Mouse (Mus musculus): ENCODE data around the gene Mettl24.

Gene Mettl24

DNA sequence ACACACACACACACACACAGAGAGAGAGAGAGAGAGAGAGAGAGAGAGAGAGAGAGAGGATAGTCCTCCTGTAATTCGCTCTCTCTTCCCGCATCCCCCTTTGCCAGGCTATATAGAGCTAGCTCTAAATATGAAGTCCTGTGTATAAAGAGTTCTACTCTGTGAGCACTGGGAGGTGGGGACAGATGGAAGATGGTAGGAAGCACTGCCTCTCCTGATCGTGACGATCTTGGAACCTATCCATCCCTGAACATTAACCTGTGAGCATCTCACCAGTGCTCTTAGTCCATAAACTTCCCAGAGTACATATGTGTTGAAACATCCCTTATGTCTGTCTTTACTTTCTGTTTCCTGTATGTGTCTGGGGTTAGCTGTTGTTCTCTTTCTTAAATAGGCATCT is 3.9 kb downstream of the Mettl24 start:
- no peak for DNase-seq

DNA sequence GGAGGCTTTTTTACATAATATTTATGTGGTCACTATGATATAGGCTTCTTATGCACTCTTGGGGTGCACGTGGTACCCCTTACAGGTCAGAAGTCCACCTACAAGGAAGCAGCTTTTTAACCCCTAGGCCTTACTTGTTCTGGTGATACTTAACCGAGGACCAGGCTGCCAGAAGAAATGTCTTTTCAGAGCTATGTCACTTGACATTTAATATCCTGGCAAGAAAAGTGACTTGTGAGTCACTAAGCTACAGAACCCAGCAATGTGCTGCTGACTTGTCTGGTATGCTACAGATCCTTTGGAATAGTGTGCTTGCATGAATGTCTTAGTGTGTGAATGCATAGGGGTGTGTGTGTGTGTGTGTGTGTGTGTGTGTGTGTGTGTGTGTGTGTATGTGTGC is 4.3 kb downstream of the Mettl24 start:
- DNase-seq, result no peak

DNA sequence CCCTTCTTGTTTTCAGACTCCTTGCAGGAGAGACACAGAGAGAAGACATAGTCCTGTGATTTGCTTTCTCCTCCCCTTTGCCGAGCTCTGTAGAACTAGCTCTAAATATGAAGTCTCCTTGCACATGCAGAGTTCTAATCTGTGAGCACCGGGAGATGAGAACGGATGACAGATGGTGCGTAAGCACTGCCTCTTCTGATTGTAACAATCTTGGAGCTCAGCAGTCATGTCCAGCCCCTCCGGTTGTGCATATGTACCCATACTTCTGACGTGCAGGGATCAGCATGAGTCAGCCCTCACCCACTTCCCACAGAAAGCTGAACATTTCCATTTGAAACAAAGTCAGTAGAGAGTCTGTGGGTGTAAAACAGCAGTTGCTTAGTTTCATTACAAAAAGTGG is 5.2 kb downstream of the Mettl24 start:
- DNase-seq, result no peak

DNA sequence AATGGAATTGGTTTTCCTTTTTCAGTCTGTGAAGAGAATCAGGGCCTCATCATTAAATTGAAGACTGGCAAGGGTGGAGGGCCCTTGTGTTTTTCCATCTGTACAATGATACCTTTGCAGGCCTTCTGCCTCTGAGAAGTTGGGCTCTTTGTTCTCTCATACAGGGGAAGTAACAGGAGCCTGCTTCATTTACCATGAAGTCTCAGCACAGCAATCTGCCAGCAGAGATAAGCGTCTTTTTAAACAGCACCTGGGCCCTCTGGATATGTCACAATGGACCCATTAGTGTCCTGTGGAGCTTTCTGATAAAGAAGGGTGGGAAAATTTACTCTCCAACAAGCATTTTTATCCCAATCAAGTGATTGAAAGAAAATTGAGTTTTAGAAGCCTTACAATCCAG is 5.8 kb downstream of the Mettl24 start:
- no peak for DNase-seq

DNA sequence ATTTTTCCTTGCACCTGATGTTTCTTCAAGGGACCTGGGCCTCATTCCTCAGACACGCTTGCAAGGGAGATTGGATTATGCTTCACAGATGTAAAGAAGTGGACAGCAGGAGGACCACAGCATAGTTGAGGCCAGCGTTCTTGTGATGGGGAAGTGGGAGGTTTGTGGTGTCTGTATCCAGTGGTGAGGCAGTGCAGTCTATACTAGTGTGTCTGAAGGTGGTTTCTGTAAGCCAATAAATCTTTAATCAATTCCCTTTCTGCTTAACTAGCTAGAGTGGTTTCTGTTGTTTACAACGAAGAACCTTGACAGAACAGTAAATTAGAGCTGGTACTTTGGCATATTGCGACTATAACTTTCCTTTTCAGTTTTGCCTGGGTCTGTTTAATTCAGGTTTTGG is 15.6 kb downstream of the Mettl24 start:
- no peak for DNase-seq

DNA sequence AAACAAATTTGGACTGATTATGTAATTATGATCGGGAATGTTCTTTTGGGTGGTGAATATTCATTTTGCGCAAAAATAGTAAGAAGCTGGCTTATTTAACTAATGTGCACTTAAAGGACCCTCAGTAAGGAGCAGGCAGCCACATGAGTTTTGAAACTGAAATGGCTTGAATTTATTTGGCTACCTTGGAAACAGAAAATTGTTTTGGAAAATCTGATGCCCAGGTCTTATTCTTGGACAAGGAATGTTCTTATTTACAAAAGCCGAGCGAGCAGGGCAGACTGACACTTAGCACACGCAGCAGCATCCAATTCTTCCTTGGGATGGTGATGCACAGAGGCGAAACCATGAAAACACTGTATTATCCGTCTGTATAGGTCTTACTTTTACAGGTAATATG is 28.0 kb downstream of the Mettl24 start:
- DNase-seq, result no peak

DNA sequence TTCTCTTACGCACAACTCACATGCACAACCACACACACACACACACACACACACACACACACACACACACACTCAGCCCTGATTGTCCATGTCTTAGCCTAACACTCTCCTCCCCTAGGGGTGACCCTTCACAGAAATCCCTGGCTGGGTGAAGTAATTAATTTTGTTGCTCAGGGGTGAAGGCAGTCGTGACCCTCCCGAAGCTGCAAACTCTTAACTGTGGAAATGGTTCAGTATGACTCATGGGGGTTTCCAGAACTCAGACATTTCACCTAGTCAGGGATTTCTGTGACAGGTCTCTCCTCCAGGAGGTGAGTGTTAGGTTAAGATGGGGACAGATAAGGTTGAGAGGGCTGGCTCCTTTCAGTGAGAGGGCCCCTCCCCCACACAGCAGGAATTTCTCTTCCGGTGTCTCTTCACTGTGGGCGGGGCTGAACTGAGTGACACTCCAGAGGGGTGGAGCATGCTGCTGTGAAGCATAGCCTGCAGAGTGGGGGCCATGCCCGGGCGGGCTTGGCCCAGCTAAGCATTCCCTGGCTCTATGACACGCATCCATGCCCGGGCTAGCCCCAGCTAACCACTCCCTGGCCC is 30.0 kb downstream of the Mettl24 start:
- no peak for DNase-seq

DNA sequence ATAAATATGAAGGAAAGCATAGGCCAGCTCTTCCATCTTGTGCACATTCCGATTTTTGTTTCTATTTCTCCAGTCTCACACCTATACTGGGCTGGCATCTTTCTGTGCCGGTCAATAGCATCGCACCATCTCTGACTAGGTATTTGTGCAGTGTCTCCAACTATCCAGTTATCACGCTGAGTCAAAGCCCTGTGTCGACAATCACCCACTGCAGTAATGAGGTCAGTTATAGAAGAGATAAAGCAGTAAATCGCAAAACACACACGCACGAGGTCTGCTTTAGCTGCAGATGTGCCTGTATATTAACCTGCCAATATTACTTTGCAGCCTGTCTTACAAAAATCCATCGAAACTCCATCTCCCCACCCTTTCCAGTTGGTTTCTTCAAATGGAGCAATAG is 30.7 kb downstream of the Mettl24 start:
- no peak for DNase-seq

DNA sequence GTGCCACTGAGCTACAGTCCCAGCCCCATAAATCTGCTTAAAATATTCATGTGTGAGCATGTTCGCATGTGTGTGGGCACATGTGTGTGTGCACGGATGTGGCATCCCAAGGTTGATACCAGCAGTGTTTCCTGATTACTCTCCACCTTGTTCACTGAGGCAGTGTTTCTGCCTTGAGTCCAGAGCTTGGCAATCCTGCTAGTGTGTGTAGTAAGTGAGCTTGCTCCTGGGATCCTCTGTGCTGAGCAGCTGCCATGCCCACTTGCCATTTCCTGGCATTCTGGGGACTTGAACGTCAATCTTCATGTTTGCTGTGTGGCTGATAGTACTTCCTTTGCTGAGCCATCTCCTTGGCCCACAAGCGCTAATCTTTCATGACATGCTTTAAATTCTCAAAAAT is 32.1 kb downstream of the Mettl24 start:
- peak; percentile 23 for DNase-seq

DNA sequence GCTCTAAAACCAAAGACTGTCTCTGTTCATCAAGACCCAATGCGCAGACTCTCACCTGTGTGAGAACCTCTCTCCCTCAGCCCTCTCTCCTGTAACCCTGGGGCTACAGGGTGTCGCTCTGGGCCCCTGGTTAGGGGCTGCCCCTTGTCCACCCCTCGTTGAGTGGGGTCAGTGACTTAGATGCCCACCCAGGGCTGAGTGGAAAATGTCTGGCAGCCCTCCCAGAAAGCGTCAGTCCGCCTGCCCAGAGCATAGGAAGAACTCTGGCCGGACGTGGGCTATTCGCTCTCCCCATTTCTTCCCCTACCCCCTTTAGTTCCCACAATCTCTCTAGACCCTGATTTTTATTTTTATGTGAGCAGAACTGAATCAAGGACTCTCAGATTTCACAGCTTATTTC is 33.2 kb downstream of the Mettl24 start:
- DNase-seq, result no peak

DNA sequence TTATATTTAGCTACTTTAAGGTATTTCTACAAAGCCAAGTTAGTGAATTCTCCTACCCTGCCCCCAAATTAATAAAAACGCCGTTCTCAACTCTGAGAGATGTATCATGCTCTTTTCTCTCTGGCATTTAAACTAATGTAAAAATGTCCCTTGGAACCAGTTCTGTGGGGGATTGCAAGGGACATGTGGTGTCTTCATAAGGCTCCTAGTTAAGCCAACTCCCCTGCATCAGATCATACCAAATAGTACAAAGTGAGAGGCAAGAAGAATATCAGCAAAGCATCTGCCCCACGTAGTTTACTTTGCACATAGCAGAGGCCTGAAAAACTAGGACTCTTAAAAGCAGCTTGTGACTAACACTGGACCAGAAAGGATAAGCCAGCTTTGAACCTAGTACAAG is 33.6 kb downstream of the Mettl24 start:
- no peak for DNase-seq

DNA sequence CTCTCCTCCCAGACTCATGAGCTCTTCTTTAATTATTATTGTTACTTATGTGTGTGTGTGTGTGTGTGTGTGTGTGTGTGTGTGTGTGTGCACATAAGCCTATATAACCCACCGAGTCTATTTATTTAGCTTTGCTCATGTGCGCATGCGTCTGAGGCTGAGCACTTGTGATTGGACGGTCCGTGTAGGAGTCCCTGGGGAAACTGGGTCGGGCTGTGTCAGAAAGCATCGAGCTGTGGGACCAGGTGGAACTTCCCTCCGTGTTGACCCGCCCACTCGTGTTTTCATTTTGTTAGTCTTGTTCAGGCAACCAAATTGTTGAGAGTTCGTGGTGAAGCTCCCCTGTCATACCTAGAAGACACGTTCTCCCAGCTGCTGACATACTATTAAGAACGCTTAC is 35.3 kb downstream of the Mettl24 start:
- DNase-seq, result no peak

DNA sequence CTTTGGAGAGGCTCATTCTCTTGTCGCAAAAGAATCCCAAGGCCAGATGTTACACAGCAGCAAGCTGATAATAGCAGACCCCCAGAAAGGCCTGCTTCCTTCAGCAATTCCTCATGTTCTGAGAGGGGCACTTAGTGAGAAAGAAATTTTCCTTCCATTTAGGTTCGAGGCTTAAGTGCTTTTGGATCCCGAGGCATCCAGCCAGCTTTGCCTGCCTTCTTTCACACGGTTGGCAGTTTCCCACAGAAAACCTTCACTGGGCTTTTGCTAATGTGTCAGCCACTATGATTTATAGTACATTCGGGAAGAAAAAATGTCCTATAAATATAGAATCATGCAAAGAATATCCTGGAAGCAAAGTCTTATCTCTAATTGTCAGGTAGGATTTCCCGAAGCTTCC is 36.0 kb downstream of the Mettl24 start:
- DNase-seq, result no peak

DNA sequence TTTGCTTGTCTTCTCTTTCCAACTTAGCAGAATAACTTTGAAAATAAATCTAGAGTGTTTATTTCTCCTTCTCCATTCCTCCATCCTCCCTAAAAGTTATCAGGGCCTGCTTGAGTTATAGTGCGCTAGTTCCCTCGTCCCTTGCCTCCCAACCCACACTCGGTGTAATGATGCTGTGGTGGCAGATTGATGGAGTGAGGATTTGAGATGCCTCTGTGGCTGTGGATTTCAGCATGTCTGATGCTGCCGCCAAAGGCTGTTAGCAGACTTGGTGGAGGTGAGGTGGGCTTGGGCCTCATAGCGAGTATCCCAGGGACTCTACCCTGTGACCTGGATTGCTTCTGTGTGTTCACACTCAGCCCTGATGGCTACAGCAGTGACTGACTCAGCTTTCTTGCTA is 37.8 kb downstream of the Mettl24 start:
- no peak for DNase-seq

DNA sequence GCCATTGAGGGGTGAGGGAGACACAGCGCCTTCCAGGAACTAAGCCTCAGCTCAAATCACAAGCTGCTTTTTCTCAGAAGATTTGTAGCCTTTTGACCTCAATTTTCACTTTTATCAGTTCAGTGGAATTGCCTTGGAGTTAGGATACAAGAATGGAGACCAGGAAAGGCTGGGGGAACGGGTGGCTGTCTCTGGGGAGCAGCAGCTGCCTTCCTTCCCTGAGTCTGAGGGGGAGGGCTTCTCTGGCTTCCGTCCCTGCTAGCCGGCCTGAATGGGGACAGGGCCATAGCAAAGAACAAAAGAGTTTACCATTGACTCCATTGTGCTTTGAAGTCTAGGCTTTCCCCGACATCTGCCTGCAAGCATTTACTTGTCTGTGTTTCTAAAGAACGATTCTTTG is 41.3 kb downstream of the Mettl24 start:
- no peak for DNase-seq

DNA sequence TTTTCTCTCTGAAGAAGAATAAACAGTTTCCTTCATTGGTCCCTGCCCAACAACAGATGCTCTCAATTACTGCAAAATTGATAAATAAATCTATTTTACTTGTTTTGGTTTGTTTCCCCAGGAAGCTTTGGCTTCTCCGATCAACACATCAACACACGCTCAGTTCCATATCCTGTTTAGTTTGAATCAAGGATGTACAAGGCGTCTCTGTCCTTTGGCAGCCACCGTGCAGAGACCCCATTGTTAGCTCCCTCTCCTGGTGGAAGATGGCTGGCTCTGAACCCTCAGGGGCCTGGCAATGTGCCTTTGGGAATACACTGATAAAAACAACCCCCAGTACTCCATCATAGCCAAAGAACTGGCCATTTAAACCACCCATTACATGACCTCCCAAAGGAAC is 42.0 kb downstream of the Mettl24 start:
- peak; percentile 54 for DNase-seq

DNA sequence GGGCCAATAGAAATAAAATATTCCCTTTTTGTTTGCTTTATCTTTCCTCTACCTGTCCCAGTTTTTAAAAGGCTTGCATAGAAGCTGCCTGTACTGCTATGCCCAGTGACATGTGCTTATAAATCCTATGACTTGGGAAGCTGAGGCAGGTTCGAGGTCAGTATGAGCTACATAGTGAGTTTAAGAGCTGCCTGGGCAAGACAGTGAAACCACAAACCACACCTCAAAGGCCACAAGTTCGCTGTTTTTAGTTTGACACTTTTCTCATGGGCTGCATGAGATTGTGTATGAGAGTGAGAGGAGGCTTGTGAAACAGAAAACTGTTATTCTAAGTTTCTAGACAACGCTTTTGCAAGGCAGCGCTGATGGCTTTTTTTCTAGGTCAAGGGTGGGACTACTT is 42.4 kb downstream of the Mettl24 start:
- DNase-seq, result no peak

DNA sequence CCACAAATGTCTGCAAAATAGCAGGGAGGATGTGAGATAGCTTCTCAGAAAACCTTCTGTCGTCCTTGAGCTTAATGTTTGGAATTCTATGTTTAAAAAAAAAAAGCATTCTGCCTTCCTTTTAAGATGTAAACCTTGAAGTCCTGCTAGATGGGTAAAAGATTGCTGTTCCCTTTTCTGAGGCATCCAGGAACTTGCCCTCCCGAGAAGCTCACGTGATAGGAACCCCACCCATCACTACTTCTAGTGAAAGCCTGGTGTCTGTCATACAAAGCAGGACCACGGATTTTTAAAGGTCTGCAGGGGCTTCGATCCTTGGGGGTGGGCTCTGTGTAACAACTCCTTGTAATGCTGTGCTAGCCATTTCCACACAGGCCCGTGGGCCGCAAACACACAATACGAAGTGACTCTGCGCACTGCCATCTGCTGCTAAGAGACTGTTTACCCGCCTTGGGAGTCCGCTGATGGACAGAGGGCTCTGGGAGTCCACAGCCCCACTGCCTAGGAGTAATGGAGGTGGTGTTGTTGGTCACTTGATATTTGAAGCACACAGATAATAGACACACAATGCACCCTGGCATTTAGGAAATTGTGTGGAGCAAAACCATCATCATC is 43.3 kb downstream of the Mettl24 start:
- DNase-seq, result no peak

DNA sequence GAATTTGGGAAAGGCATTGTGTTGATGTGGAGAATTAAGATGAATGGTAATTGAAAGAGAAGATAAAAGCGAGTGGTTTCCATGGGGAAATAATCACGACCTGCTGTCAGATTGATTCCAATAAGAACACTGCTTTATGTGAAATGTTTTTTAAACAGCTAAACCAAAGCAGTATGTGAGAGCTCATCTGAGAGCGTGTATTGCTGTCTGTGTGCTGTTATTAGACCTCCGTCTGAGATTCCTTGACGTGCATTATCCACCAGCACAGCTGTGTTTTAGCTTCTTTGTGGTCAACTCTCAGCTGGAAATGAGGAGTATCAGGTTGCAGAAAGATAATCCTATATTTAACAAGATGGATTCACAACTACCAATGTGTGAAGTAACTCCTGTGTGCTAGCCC is 43.9 kb downstream of the Mettl24 start:
- DNase-seq, result no peak

DNA sequence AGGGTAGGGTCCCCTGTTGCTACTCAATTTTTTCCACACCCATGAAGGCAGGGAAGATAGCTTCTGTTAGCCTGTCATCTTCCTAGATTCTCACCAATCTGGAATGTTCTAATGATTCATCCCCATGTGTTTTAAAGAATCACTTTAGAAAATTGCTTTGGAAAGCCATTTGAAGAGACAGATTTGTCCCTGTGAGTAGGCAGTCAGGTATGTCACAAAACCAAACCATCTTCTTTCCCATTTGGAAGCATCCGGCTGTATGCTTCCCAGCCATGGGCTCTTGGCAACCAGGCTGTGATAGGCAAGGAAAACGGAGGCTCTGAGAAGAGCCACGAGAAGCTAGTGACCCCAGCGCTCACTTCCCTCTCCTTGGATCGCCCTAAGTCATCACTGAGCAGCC is 47.1 kb downstream of the Mettl24 start:
- no peak for DNase-seq

DNA sequence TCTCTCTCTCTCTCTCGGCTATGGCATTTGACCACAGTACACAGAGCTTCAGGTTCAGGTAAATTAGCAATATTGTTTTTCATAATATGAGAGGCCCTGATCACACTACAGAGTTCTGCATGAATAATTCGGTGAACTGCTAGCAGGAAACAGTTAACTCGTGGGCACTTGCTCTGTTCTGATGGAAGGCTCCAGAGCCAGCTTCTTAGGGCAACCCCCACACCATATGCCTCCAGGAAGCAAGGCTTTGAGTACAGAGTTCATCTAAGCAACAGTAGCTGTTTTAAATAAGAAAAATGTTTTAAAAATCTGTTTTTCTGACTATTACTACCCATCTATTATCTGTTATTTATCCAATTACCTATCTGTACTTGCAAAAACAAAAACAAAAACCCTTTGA is 50.2 kb downstream of the Mettl24 start:
- DNase-seq, result no peak

DNA sequence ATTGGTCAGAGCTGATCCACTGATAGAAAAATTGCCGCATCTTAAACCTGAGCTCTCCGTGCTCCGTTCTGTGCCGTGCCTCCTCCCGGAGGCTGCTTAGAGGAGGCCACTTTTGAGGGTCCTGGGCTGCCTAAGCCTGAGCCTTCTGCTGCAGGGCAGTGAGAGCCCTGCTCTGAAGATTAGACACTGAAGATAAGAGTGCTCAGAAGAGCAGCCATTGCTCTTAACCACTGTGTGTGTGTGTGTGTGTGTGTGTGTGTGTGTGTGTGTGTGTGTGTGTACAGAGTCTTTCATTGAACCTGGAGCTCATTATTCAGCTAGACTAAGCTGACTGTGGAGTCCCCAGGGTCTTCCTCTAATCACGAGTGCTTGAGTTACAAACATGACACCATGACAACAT is 53.1 kb downstream of the Mettl24 start:
- DNase-seq, result no peak

DNA sequence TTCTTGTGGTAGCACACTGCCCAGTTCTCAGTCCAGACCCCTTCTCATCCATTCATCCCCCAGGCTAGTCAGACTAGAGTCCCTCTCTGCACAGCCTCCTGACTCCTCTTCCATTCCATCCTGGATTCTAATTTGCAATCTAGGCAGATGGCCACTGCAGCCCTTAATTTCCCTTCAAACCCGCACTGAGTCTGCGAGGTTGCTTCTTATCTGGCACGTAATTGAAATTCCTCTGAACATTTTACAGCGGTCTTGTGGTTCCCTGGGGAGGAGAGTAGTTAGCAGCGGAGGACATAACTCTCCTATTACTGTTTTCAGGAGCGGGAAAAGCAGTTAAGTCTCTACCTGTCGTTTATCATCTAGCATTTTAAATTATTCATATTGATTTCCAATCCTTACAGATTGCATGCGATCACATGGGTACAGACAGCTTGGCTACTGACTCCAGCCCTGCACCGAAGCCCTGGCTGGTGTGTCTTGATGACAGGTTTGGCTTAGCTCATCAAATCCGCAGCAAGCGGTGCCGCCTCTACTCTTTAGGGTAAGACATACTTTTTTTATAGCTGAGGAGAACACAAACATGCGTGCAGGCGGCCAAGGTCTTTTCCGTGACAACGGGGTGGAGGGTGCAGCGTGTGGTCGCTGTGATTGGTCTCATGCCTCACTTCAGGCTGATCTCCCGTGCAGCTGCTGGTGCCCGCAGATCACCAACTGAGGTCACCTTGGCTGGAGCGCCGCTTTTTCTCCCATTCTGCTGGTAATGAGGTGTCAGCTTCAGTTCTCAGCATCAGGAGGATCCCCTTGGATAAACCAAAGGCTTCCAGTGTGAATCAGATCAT is 54.4 kb downstream of the Mettl24 start:
- no peak for DNase-seq

DNA sequence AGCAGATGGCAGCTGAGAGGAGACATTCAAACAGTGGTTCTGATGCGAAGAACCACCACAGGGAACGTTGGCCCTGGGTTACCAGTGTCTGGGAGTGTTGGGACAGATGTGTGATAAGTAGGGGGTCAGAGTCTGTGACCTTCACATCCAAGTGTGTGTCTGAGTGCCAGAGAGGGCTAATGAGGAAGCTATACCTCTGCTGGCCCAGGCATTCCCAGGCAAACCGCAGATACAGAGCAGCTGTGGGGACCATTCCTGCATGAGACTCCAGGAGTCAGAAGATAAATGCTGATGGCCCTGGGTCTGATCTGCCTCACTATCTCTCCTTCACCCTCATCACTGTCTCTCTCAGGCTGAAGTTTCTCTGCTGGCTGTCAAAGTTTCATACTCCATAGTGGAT is 57.6 kb downstream of the Mettl24 start:
- DNase-seq, result no peak

Measured in lung, postnatal 14 days (tissue).